Mouse (Mus musculus) heart, adult 2 months (tissue): Measurements from ENCODE around the gene Hrnr.

Experiments
- CTCF ChIP-seq: fragments of 200-600 bp; IDR thresholded peaks from 2 replicates; pipeline ENCODE4 v1.8.1; 2022; ENCODE audit warnings: antibody characterized with exemption, mild to moderate bottlenecking, moderate library complexity
- EP300 ChIP-seq: fragments of 200-500 bp; IDR thresholded peaks from 2 replicates; pipeline ENCODE4 v1.6.1; 2011; ENCODE audit warnings: low read depth, low read length, control low read depth; ENCODE audit not compliant: insufficient read depth

GRCm38 (mm10) chr3:93306142-93306541 is 13.4 kb upstream of the Hrnr start:
- TF ChIP-seq EP300 (no peak), CTCF (no peak; the same call in 1 of the 2 replicates)
